Mouse (Mus musculus) olfactory bulb, adult 2 months (tissue): Measurements from ENCODE around the gene Ano4. TPM values are rescaled to one million over a fixed set of nuclear protein-coding genes. Genes with fewer than 3 reads are reported as not detected.
A peak's percentile ranks its signal among the peaks of the same experiment; 100 is the strongest.

Experiments
- H3K27ac ChIP-seq: fragments of 200-500 bp; 2 replicates; pipeline ENCODE4 v1.5.1; 2012; ENCODE audit warnings: low read depth, low read length; ENCODE audit not compliant: insufficient read depth
- H3K4me1 ChIP-seq: fragments of 200-500 bp; 2 replicates; pipeline ENCODE4 v1.6.1; 2012; ENCODE audit warnings: low read length; ENCODE audit not compliant: control insufficient read depth, insufficient read depth
- H3K4me3 ChIP-seq: fragments of 200-500 bp; 2 replicates; pipeline ENCODE4 v1.5.1; 2012; ENCODE audit warnings: mild to moderate bottlenecking, low read depth, low read length, moderate library complexity; ENCODE audit not compliant: insufficient read depth
- CTCF ChIP-seq: fragments of 200-500 bp; IDR thresholded peaks from 2 replicates; pipeline ENCODE4 v1.5.1; 2012; ENCODE audit warnings: low read depth, mild to moderate bottlenecking, low read length, moderate library complexity; ENCODE audit not compliant: insufficient read depth
- POLR2A ChIP-seq: fragments of 200-500 bp; IDR thresholded peaks from 2 replicates; pipeline ENCODE4 v1.6.1; 2012; ENCODE audit warnings: mild to moderate bottlenecking, low read depth, low read length, moderate library complexity; ENCODE audit not compliant: insufficient read depth
- WGBS: fragments of 180-500 bp; shearing (Covaris S2); methylation state at CpG from one replicate; pipeline ENCODE4 v1.1.7; 2018; 5-methylcytosine and 5-hydroxymethylcytosine counted together
- polyA plus RNA-seq: library from polyadenylated mRNA; stranded (reverse); fragments of >200 nt; gene quantifications from 2 replicates; pipeline ENCODE4 v1.2.4, GENCODE M21; 2012; ENCODE audit warnings: low replicate concordance; ENCODE audit not compliant: missing spikeins, insufficient read depth, insufficient read length

Ano4 gene
- polyA plus RNA-seq, 1 experiment, result not detected

DNA sequence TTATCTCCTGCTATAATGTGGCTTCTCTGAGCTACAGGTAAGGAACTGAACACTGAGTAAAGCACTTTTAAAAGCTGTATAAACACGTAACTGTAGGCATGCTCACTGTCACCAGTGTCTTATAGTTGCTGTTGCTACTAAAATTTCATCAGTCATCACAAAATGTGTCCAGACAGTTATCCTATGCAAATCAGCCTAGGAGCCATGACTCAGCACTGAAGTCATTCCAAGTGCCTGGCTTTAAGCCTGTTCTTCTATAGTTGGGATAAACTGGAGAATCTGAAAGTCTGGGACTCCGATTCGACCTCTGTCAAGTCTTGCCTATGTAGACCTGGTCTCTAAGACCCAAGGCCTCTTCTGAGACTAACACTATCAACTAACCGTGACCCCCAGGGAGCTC is 81.2 kb downstream of the Ano4 start:
- TF ChIP-seq POLR2A, result no peak
- no peak for TF ChIP-seq CTCF
- no peak overlapping the region for H3K4me3 ChIP-seq
- H3K4me1 ChIP-seq, result no peaks in the 10 kb centered on the region
- WGBS, result 84% methylated on average over 4 of the region's 4 CpGs
- H3K27ac ChIP-seq, result no peak overlapping the region

DNA sequence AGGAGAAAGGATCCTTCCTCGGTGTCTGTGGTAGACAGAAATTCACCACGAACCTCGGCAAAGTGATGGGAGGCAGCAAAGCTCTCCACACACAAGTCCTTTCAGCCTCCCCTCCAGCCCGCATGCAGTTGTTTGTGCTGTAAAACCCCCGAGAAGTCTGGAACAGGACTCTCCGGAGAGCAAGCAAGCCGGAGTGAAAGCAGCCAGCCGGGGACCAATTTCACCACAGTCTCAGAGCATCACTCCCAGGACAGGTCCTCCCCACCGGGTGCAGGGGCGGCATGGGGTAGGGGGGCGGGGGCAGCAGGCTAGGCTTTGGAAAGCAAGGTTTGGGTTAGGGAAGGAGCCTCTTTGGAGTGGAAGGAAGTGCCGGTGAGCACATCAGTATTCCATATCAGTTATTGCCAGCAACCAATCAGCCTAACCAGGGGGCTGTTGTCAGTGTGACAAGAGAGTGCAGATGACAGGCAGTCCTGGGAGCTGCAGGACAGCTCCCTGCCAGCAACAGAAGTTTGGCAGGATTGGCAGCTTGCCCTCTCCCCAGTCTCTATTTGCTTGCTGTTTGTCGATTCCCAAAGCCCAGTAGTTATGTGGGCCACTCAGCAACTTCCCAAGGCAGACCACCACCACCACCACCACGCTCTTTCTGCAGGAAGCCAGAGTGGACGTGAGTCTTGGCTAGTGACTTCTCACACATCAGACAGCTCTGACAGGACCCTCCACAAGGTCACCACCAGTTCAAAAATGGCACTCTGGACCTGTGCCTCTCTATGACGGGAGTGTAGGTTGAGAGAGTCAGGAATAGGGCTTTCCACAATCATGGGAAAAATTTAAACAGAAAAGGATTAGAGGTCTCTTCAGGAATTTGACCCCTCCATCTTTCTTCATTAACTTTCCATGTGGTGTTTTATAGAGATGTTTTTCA is 86.8 kb downstream of the Ano4 start:
- Histone ChIP-seq H3K4me1 (peaks cover 4% of the 10 kb centered on the region; the same call in 1 of the 2 replicates), H3K27ac (peak overlapping the region; percentile 95), H3K4me3 (peak overlapping the region; percentile 67)
- TF ChIP-seq POLR2A (no peak), CTCF (no peak)
- WGBS, result 4% methylated on average over 16 of the region's 16 CpGs

DNA sequence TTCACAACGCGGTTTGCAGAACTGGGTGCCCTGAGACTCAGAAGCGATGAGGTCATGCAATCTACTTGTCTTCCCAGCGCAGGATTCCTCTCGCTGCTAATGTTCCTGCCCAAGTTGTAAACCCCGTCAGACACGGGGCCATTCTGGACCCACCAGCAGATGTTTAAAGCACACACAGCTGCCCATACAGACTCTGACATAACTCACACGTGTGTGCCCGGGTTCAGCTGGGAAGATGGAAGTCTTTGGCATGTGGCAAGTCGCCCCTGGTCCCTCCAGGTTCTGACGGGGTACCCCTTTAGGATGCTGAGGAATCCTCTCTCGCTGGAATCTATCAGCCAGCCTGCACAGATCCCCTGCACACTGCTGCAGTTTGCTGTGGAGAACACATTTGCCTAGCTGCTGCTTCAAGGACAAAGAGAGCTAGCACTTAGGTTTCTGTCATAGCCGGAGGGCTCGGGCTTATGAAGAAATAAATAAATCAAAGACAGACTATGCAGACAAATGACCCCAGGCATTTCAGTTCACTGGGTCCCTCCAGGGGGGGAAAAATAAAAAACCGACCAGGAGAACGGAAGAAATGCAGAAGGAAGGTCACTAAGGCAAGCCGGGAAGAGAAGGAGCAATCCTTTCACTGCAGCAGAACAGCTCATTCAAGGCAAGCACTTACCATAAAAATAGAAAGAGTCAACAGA is 87.7 kb downstream of the Ano4 start:
- peak overlapping the region; percentile 95 for H3K27ac ChIP-seq
- H3K4me3 ChIP-seq, result peak overlapping the region; percentile 67
- WGBS, result under 1% methylated on average over 17 of the region's 17 CpGs
- TF ChIP-seq POLR2A, result 0 out of 2 replicates have a peak, but pooled peaks have one; percentile 30
- TF ChIP-seq CTCF, result no peak
- H3K4me1 ChIP-seq, result peaks cover 4% of the 10 kb centered on the region; the same call in 1 of the 2 replicates

- TF ChIP-seq CTCF, result no peak
- no peak for TF ChIP-seq POLR2A
- H3K4me3 ChIP-seq, result no peak overlapping the region; the same call in 1 of the 2 replicates
- peaks cover 4% of the 10 kb centered on the region; the same call in 1 of the 2 replicates for H3K4me1 ChIP-seq
- H3K27ac ChIP-seq, result peak overlapping the region; percentile 40; the same call in 1 of the 2 replicates
- 25% methylated on average over 5 of the region's 5 CpGs for WGBS
Observed at GRCm38 (mm10) chr10:89254765-89255164, 89.8 kb downstream of the Ano4 start.

DNA sequence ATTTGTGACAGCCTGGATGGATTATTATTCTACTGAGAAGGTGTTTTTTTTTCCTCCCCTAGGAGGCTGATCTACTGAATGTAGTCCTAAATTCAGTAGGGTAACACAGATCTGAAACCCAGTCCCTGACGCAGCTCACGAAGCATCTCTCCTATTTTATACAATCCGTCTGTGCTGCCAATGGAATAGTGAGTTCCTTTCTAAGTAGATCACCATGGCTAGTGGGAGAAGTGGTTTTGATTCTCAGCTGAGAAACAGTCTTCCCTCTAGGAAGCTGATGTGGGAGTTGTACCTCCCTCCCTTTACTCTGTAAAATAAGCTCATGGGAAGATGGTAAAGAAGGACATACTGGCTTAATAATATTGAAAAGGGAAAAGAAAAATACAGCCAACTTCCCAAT is 90.8 kb downstream of the Ano4 start:
- no peak for TF ChIP-seq POLR2A
- no peak for TF ChIP-seq CTCF
- WGBS, result 54% methylated on average over 3 of the region's 3 CpGs
- peaks cover 6% of the 10 kb centered on the region; the same call in 1 of the 2 replicates for H3K4me1 ChIP-seq
- H3K4me3 ChIP-seq, result no peak overlapping the region
- no peak overlapping the region for H3K27ac ChIP-seq

- 73% methylated on average over 5 of the region's 5 CpGs for WGBS
- Histone ChIP-seq H3K27ac (no peak overlapping the region), H3K4me3 (no peak overlapping the region), H3K4me1 (0 out of 2 replicates have a peak, but pooled peaks cover 2% of the 10 kb centered on the region)
- no peak for TF ChIP-seq CTCF
- TF ChIP-seq POLR2A, result no peak
Observed at GRCm38 (mm10) chr10:89252636-89253035, 91.9 kb downstream of the Ano4 start.

DNA sequence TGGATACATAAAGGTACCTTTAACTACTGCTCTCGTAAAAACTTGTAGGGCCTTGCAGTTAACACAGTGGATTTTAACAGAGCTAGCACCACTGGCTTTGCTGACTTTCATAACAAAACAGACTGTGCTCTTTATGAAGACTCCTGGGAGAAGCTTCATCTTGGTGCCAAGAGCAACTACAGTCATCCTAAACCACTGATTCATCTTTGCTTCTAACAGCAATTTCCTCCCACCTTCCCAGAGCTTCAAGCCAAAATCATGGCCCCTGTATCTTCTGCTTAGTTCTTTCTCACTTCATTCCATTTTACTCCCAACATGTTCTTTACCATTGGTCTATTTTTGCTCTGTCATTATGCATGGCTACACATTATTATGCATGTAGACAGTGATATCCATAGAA is 100.8 kb downstream of the Ano4 start:
- Histone ChIP-seq H3K27ac (no peak overlapping the region), H3K4me3 (no peak overlapping the region), H3K4me1 (peaks cover 4% of the 10 kb centered on the region; the same call in 1 of the 2 replicates)
- TF ChIP-seq POLR2A, result no peak
- TF ChIP-seq CTCF, result no peak
- 79% methylated on average over 1 of the region's 1 CpGs for WGBS

- no peaks in the 10 kb centered on the region for H3K4me1 ChIP-seq
- no peak overlapping the region for H3K4me3 ChIP-seq
- 64% methylated on average over 7 of the region's 7 CpGs for WGBS
- no peak overlapping the region for H3K27ac ChIP-seq
- TF ChIP-seq CTCF (no peak), POLR2A (no peak)
Observed at GRCm38 (mm10) chr10:89224524-89224923, 120.0 kb downstream of the Ano4 start.
